Mouse (Mus musculus) urinary bladder, adult 18-20 months (tissue): Measurements from ENCODE around the gene Vmn1r12.
"Not testable (repeated sequence)": the region's sequence is repeated elsewhere in the genome, so short reads cannot be mapped to it uniquely, and the experiment has no call there.

Experiments
- DNase-seq, 2 experiments: peaks; one replicate each; pipeline ENCODE4 v3.0.0; 2022; ENCODE audit warnings: low spot score in 2 of 2, mixed read lengths in 2 of 2

The Vmn1r12 gene

GRCm38 (mm10) chr6:57156619-57157018, at the start of gene Vmn1r12:
Gene Vmn1r12, plus strand, starts transcription at chr6:57156919.
- DNase-seq, result no peak

GRCm38 (mm10) chr6:57109154-57109553, 47.6 kb upstream of the Vmn1r12 start, which contains the start of gene Vmn1r10:
Gene Vmn1r10, plus strand, starts transcription at chr6:57109454.
- no peak for DNase-seq

GRCm38 (mm10) chr6:57133155-57133554, 23.6 kb upstream of the Vmn1r12 start, which contains the start of gene Vmn1r11:
Gene Vmn1r11, plus strand, starts transcription at chr6:57133455.
- DNase-seq, result no peak

- not testable (repeated sequence) for DNase-seq
Observed at GRCm38 (mm10) chr6:57190016-57190415, 33.3 kb downstream of the Vmn1r12 start.

- DNase-seq, result not testable (repeated sequence)
Observed at GRCm38 (mm10) chr6:57202990-57203389, 46.3 kb downstream of the Vmn1r12 start, which contains the start of gene Vmn1r13. Gene Vmn1r13, plus strand, starts transcription at chr6:57203290.
